Mouse (Mus musculus) naive thymus-derived CD4-positive, alpha-beta T cell, adult 5 months (primary cell): ENCODE measurements around the gene Csmd2. TPM values are rescaled to one million over a fixed set of nuclear protein-coding genes. Genes with fewer than 3 reads are reported as not detected.

Experiments
- polyA plus RNA-seq: library from polyadenylated mRNA; unstranded; fragments of 100-300 nt; shearing (Covaris generic); gene quantifications from one replicate; pipeline ENCODE4 v1.2.1, GENCODE M21; 2017

Gene Csmd2
- polyA plus RNA-seq: 0.05 TPM

GRCm38 (mm10) chr4:127987784-127988455 is at the start of gene Csmd2:
Gene Csmd2, plus strand, starts transcription at chr4:127987857.

GRCm38 (mm10) chr4:127970901-127971868 is 16.5 kb upstream of the Csmd2 start, which contains the start of gene CK137956:
Gene CK137956, minus strand, starts transcription at chr4:127970951.

DNA sequence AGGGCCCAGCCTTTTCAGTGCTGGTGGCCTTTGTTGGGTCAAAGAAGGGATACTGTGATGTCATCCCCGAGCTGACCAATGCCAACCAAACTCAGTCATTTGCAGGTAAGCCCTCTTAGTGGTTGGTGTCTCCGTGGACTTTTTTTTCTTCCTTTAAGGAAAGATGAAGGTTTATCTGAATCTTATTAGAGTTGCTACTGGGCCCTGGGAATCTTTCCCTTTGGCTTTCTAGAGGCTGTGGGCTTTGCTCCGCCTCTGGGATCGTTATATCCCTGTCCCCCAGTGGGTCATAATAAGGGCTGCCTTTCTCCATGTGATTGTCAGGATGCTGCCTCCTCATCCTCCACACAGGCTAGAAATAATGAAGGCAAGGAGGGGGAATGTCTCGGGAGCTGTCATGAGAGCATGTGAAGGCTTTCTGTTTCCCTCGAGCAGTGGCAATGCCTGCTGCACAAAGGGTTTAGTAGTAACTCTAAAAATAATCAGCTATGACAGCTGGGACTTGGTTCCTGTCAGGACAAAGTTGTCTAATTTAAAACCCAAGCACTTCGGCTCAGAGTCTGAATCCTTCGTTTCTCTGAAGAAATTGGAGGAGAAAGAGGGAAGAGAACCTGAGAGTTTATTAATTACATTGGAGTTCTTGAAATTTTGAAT is 273.4 kb downstream of the Csmd2 start, which contains the start of gene Hmgb4:
TSS of gene Hmgb4 (minus strand) at position 51 of the 654 bp plus-strand sequence.

GRCm38 (mm10) chr4:128609925-128610402 is 622.3 kb downstream of the Csmd2 start, which contains the start of gene Zscan20:
Gene Zscan20, minus strand, starts transcription at chr4:128610098.

Other genes starting within 250 kb of the Csmd2 start
- gene CK137956, start 16.9 kb upstream of the Csmd2 start, polyA plus RNA-seq: not detected